Mouse (Mus musculus) mouse trophoblast stem cell (cell line): ENCODE data around the gene Aff1.

Experiments used
- in situ Hi-C, 2 experiments: fragments of 300-500 bp; cut with MseI, MboI; formaldehyde crosslinking; loops; 2 replicates in 1 of 2; 3 replicates in 1 of 2; pipeline ENCODE4 v1.15.1; 2025

Aff1 gene

GRCm38 (mm10) chr5:103830886-103831285 lies 138.7 kb downstream of the Aff1 start:
- in situ Hi-C loops = no loop called here

- in situ Hi-C loops = no loop called here
These were observed 143.4 kb downstream of the Aff1 start for GRCm38 (mm10) chr5:103835471-103836147.

GRCm38 (mm10) chr5:103836148-103836784 lies 144.1 kb downstream of the Aff1 start:
- in situ Hi-C loops = no loop called here

- in situ Hi-C loops = no loop called here
These were observed 146.5 kb downstream of the Aff1 start for GRCm38 (mm10) chr5:103838550-103839264.

GRCm38 (mm10) chr5:103839265-103839626 lies 147.1 kb downstream of the Aff1 start:
- in situ Hi-C loops = no loop called here

GRCm38 (mm10) chr5:103843938-103844337 lies 151.8 kb downstream of the Aff1 start:
- in situ Hi-C loops = no loop called here

GRCm38 (mm10) chr5:103845418-103846153 lies 153.4 kb downstream of the Aff1 start:
- in situ Hi-C loops = no loop called here

GRCm38 (mm10) chr5:103846154-103846551 lies 154.0 kb downstream of the Aff1 start:
- in situ Hi-C loops = no loop called here

GRCm38 (mm10) chr5:103846609-103847008 lies 154.4 kb downstream of the Aff1 start:
- in situ Hi-C loops = no loop called here

- in situ Hi-C loops = no loop called here
These were observed 156.4 kb downstream of the Aff1 start for GRCm38 (mm10) chr5:103848546-103848945.

- in situ Hi-C loops = no loop called here
These were observed 160.8 kb downstream of the Aff1 start for GRCm38 (mm10) chr5:103852756-103853549.

GRCm38 (mm10) chr5:103854041-103854806 lies 162.1 kb downstream of the Aff1 start:
- in situ Hi-C loops = no loop called here

GRCm38 (mm10) chr5:103854807-103855194 lies 162.6 kb downstream of the Aff1 start:
- in situ Hi-C loops = no loop called here

- in situ Hi-C loops = no loop called here
These were observed 163.5 kb downstream of the Aff1 start for GRCm38 (mm10) chr5:103855483-103856211.

- in situ Hi-C loops = no loop called here
These were observed 164.3 kb downstream of the Aff1 start for GRCm38 (mm10) chr5:103856286-103857009.

- in situ Hi-C loops = no loop called here
These were observed 165.0 kb downstream of the Aff1 start for GRCm38 (mm10) chr5:103857151-103857550.

GRCm38 (mm10) chr5:103860622-103861021 lies 168.4 kb downstream of the Aff1 start:
- in situ Hi-C loops = no loop called here

GRCm38 (mm10) chr5:103863759-103864158 lies 171.6 kb downstream of the Aff1 start:
- in situ Hi-C loops = no loop called here

GRCm38 (mm10) chr5:103889766-103890165 lies 197.6 kb downstream of the Aff1 start:
- in situ Hi-C loops = no loop called here
